Mouse (Mus musculus) kidney, embryonic 15.5 days (tissue): ENCODE measurements around the gene Olfr145. TPM values are rescaled to one million over a fixed set of nuclear protein-coding genes. Genes with fewer than 3 reads are reported as not detected.

Source experiments
- ATAC-seq: fragments of 200-750 bp; cut with Nextera tagmentation; replicated peaks from 2 replicates; pipeline ENCODE4 v1.8.0; 2017; ENCODE audit warnings: moderate TSS enrichment; ENCODE audit not compliant: low FRiP score
- H3K27ac ChIP-seq: fragments of 300-500 bp; sonication (generic); 2 replicates; pipeline ENCODE4 v1.5.1; 2015; ENCODE audit warnings: mild to moderate bottlenecking, inconsistent platforms
- H3K27me3 ChIP-seq: fragments of 300-500 bp; sonication (generic); 2 replicates; pipeline ENCODE4 v1.6.1; 2015; ENCODE audit warnings: inconsistent platforms
- H3K36me3 ChIP-seq: fragments of 300-500 bp; sonication (generic); 2 replicates; pipeline ENCODE4 v1.6.1; 2015; ENCODE audit warnings: inconsistent platforms
- H3K4me1 ChIP-seq: fragments of 300-500 bp; sonication (generic); 2 replicates; pipeline ENCODE4 v1.6.1; 2015; ENCODE audit warnings: inconsistent platforms
- H3K4me2 ChIP-seq: fragments of 300-500 bp; sonication (generic); 2 replicates; pipeline ENCODE4 v1.6.1; 2015; ENCODE audit warnings: moderate library complexity, mild to moderate bottlenecking, inconsistent platforms
- H3K4me3 ChIP-seq: fragments of 300-500 bp; sonication (generic); replicated peaks from 2 replicates; pipeline ENCODE4 v1.5.1; 2015; ENCODE audit warnings: mild to moderate bottlenecking, inconsistent platforms
- H3K9ac ChIP-seq: fragments of 300-500 bp; sonication (generic); 2 replicates; pipeline ENCODE4 v1.6.1; 2015; ENCODE audit warnings: mild to moderate bottlenecking, inconsistent platforms
- H3K9me3 ChIP-seq: fragments of 300-500 bp; sonication (generic); replicated peaks from 2 replicates; pipeline ENCODE4 v1.6.1; 2016; ENCODE audit warnings: inconsistent platforms
- WGBS: fragments of 180-500 bp; shearing (Covaris S2); methylation state at CpG from one replicate; pipeline ENCODE4 v1.1.7; 2015; ENCODE audit warnings: mixed read lengths; 5-methylcytosine and 5-hydroxymethylcytosine counted together
- polyA plus RNA-seq: library from polyadenylated mRNA; unstranded; fragments of >200 nt; fragmentation: Nextera tagmentation; extraction: Ambion mirVana; gene quantifications from 2 replicates; pipeline ENCODE4 v1.2.1, GENCODE M21; 2015

Olfr145 gene
- polyA plus RNA-seq, 1 experiment from 2014 or later = not detected

DNA sequence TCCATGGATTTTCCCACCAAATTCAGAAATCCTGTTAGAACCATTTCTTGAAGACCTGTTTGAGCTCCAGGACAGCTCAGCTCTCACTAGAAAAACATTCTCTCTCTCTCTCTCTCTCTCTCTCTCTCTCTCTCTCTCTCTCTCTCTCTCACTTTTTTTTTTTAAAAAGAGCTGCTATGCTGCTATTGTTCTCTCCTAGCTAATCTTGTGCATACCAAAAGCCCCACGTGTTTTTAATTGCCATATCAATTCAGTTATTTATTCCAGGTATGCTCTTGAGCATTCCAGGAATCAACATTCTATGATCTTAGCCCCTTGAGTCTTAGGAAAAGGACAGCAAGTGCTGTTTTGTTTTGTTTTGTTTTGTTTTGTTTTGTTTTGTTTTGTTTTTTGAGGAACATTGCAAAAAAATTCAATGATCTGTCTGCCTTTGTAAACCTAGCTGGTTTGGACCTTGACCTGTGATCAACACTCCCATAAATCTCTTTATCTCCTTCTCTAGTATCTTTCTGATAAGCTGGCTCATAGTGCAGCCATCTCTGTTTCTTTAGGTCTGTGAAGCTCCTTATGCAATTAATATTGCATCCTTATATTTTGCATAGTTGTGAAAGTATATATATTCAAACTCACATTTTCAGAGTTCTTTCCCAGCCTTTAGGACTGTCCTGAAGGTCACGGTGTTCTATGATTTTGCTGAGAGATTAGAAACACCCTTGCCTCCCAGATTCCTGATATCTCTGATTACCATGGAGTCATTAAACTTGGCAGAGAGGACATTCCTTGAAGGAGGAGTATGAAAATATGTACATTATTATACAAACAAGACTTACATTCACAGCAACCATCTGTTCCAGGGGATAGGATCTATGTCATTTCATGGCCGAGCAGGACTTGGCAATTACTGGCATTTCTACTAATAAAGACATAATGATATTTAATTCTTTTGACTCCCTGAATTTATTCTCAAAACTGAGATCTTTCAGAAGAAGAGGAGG lies 29.8 kb downstream of the Olfr145 start:
- Histone ChIP-seq H3K36me3 (no peaks in the 10 kb centered on the region), H3K9ac (no peak overlapping the region), H3K4me3 (no peak overlapping the region), H3K4me2 (no peak overlapping the region), H3K9me3 (no peaks in the 10 kb centered on the region), H3K27me3 (no peaks in the 10 kb centered on the region), H3K4me1 (no peaks in the 10 kb centered on the region), H3K27ac (no peak overlapping the region)
- WGBS = 60% methylated on average over 3 of the region's 3 CpGs
- no peak for ATAC-seq

DNA sequence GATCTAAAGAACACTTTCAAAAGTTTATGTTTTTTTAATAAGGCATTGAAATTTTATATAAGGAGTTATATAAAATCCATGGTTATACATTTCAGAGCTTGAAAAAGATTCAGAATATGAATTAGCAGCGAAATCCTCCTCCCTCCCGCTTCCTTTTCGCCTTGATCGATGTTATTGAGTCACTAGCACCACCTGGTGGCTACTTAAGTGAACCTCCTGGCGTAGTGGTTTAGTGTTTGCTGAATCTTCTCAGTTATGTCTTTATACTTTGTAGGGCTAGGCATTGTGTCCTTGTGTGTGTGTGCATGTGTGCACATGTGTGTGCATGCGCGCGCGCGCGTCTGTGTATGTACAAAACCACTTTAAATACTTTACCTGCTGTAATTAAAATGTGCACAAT lies 36.0 kb downstream of the Olfr145 start:
- H3K27ac ChIP-seq = no peak overlapping the region
- WGBS = 6% methylated on average over 11 of the region's 11 CpGs

DNA sequence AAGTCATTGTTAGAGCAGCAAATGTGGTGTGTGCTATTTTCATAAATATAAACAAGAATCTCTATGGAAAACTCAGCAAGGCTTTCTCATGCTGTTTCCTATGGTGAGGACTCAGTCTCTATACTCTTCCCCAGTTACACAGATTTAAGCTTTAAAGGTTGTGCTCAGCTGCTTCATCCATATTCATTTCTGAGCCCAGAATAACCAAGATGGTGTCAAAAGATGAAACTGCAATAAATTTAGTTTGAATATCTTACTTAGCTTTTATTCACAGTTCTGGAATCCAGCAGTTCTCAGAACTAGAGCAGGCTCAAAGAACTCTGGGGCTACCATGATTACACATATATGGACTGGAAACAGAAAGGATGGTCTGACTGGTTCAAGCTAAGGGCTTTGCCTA lies 37.6 kb downstream of the Olfr145 start:
- ATAC-seq = no peak
- Histone ChIP-seq H3K27me3 (0 out of 2 replicates have a peak, but pooled peaks cover 2% of the 10 kb centered on the region), H3K4me2 (no peak overlapping the region), H3K9me3 (no peaks in the 10 kb centered on the region), H3K27ac (no peak overlapping the region), H3K9ac (no peak overlapping the region), H3K36me3 (no peaks in the 10 kb centered on the region), H3K4me3 (no peak overlapping the region), H3K4me1 (no peaks in the 10 kb centered on the region)

More for the DNA sequence above, 36.0 kb downstream of the Olfr145 start:
- no peak overlapping the region for H3K4me3 ChIP-seq
- H3K9ac ChIP-seq = no peak overlapping the region
- H3K27me3 ChIP-seq = 0 out of 2 replicates have a peak, but pooled peaks cover 2% of the 10 kb centered on the region
- no peak overlapping the region for H3K4me2 ChIP-seq
- no peaks in the 10 kb centered on the region for H3K9me3 ChIP-seq
- 0 out of 2 replicates have a peak, but pooled peaks have one; percentile 52 for ATAC-seq
- H3K36me3 ChIP-seq = no peaks in the 10 kb centered on the region
- no peaks in the 10 kb centered on the region for H3K4me1 ChIP-seq

DNA sequence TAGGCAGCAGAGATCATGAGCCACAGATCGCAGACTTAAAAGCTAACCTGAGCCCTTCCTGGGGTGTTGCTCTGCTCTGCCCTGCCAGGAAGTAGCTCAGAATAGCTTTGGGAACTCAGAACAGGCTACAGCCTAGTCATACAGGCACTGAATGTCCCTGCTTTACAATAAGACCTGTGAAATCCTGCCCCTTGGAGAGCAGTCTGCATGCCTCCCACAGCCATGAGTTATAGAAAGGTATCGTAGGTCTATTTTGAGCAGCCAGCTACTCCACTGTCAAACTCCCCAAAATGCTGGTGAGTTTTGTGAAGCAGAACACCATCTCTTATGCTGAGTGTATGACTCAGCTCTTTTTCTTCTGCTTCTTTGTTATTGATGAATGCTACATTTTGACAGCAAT lies 44.6 kb downstream of the Olfr145 start:
- WGBS = 94% methylated on average over 2 of the region's 2 CpGs
- H3K9ac ChIP-seq = no peak overlapping the region
- H3K4me2 ChIP-seq = no peak overlapping the region

More for the DNA sequence above, 44.6 kb downstream of the Olfr145 start:
- no peak for ATAC-seq
- no peaks in the 10 kb centered on the region for H3K36me3 ChIP-seq
- no peak overlapping the region for H3K4me3 ChIP-seq
- H3K27ac ChIP-seq = no peak overlapping the region
- no peaks in the 10 kb centered on the region for H3K4me1 ChIP-seq
- no peaks in the 10 kb centered on the region for H3K27me3 ChIP-seq
- H3K9me3 ChIP-seq = no peaks in the 10 kb centered on the region

Other genes starting within 250 kb of the Olfr145 start
- 140 and 141 TPM in 2 replicates for gene Tbrg1, start 239.4 kb upstream of the Olfr145 start, polyA plus RNA-seq
- 5.4 TPM in 1 of 2 replicates, not detected in the other for gene Panx3, start 227.5 kb upstream of the Olfr145 start, polyA plus RNA-seq
- gene Olfr160, start 180.5 kb upstream of the Olfr145 start, polyA plus RNA-seq = not detected in 2 replicates
- gene Olfr874, start 151.6 kb upstream of the Olfr145 start, polyA plus RNA-seq = not detected in 2 replicates
- not detected in 2 replicates for gene Olfr875, start 124.9 kb upstream of the Olfr145 start, polyA plus RNA-seq
- gene Olfr876, start 93.7 kb upstream of the Olfr145 start, polyA plus RNA-seq = not detected in 2 replicates
- not detected in 2 replicates for gene Olfr877, start 42.5 kb upstream of the Olfr145 start, polyA plus RNA-seq
- not detected in 2 replicates for gene Olfr878, start 21.1 kb downstream of the Olfr145 start, polyA plus RNA-seq
- not detected in 2 replicates for gene Olfr881, start 95.1 kb downstream of the Olfr145 start, polyA plus RNA-seq
- gene Olfr883, start 129.1 kb downstream of the Olfr145 start, polyA plus RNA-seq = not detected in 2 replicates
- not detected in 2 replicates for gene Olfr884, start 149.8 kb downstream of the Olfr145 start, polyA plus RNA-seq
- gene Olfr885, start 164.6 kb downstream of the Olfr145 start, polyA plus RNA-seq = not detected in 2 replicates
- gene Olfr887, start 187.3 kb downstream of the Olfr145 start, polyA plus RNA-seq = not detected in 2 replicates
- not detected in 2 replicates for gene Olfr888, start 211.4 kb downstream of the Olfr145 start, polyA plus RNA-seq
- 0.06 and 0.08 TPM in 2 replicates for gene Olfr889, start 218.5 kb downstream of the Olfr145 start, polyA plus RNA-seq
- not detected in 2 replicates for gene Olfr890, start 245.8 kb downstream of the Olfr145 start, polyA plus RNA-seq